Mouse (Mus musculus) gastrocnemius, adult 2 months (tissue): ENCODE measurements around the gene Zfp960. TPM values are rescaled to one million over a fixed set of nuclear protein-coding genes. Genes with fewer than 3 reads are reported as not detected.
"Not testable (repeated sequence)": the region's sequence is repeated elsewhere in the genome, so short reads cannot be mapped to it uniquely, and the experiment has no call there.

Experiments
- DNase-seq: peaks from one replicate; pipeline ENCODE4 v3.0.0; 2022
- H3K27ac ChIP-seq: fragments of 200-600 bp; 2 replicates; pipeline ENCODE4 v1.8.1; 2022; ENCODE audit warnings: mild to moderate bottlenecking
- H3K4me3 ChIP-seq: fragments of 200-600 bp; 2 replicates; pipeline ENCODE4 v1.8.1; 2022; ENCODE audit warnings: mild to moderate bottlenecking, moderate library complexity
- intact Hi-C: fragments of 180-260 bp; cut with DNase I; formaldehyde crosslinking; loops from one replicate; pipeline ENCODE4 v1.15.1; 2025
- long read RNA-seq, 2 experiments: library from polyadenylated mRNA; stranded (forward); transcript quantifications; one replicate each; pipeline ENCODE4 v2.0.0; 2021
- total RNA-seq, 2 experiments: library from RNA; stranded (reverse); gene quantifications; 2 replicates each; pipeline ENCODE4 v1.2.3; 2021

The Zfp960 gene
- 1 to 10 TPM; 5.0 to 5.7 TPM for total RNA-seq
- long read RNA-seq, experiment 1, partial matches to known transcripts = 0 of 9 reads
- long read RNA-seq, experiment 1, other reads (novel, unspliced or antisense) = 8 of 9 reads
- long read RNA-seq, experiment 2, partial matches to known transcripts = 1 of 8 reads
- long read RNA-seq, experiment 2, other reads (novel, unspliced or antisense) = 5 of 8 reads

DNA sequence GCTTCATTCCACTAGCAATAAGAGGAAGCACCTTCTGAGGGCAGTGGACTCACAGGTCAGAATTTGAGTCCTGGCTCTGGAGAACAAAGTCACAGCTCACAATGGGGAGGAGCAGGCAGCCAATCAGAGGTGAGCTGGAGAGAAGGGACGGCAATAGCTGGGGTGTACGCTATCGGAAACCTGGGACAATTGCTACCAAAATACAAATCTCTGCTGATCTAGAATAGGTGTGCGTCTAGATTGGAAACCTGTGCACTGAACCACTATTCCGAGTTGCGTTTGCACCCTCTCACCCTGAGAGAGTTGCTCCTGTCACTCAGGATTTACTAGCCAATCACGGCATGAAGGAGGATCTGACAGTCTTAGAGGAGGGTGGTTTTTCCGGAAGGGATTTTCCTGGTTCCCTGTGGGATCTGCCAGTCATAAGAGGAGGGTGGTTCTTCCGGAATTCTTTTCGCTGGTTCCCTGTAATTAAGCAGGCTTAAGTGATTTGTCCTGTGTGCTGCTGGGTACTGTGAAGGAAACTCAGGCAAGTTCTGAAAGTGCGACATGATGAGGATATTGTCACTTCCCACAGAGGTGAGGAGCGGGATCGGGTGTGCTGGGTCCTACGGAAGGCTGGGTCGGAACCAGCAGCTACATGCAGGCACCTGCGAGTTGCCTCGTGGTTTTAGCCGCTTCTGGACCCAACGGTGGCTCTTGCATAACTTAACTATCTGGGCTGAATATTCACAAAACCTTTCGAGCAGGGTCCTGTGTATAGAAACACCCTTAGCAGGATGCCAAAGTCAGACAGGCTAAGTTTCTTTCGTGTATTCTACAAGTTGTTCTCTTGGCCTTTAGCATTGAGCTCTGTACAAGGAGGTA lies at the start of gene Zfp960:
Gene Zfp960 (plus strand): TSS at position 486 of the 867 bp plus-strand sequence.
- intact Hi-C loops = loop anchor here (10.0 kb wide), 1 partner anchor 771 kb away; no protein-coding TSS in a partner anchor
- H3K4me3 ChIP-seq = peak within 1 kb of the TSS; percentile 74
- peak within 1 kb of the TSS; percentile 86 for H3K27ac ChIP-seq
- DNase-seq = peak; percentile 85

DNA sequence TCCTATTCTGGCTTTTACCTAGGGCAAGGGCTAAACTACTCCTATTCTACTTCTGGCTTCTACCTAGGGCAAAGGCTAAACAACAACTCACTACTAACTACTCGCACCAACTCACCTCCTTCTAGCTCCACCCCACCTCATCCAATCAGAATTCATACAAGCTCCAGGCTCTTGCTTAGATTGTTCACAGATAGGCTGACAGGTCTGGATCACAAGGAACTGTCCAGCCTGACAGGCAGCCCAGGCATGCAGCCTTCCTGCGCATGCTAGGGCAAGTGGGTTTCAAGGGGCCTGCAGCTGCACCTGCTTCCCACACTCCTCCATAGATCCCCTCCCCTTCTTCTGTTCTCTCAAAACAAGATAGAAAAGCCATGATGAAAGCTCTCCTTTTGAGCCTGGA lies 45.8 kb upstream of the Zfp960 start:
- H3K4me3 ChIP-seq, intact Hi-C loops, DNase-seq: not testable (repeated sequence)

DNA sequence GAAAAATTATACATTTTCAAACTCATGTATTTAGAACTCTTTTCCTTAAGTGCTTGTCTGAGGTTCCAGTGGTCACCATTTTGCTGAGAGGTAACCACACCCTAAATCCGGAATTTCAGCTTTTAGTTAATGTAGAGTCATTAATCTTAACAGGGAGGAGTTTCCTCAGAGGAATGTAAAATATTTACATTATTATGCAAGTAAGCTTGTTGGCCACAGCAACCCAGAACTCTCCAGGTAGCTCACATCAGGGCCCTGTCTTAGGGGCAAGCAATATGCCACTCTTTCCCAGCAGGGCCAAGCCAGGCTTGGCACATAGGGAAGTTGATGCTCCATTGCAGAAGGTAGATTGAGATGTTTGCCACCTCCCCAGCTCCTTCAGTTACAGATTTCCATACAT lies 4.3 kb upstream of the Zfp960 start:
- H3K4me3 ChIP-seq, H3K27ac ChIP-seq, DNase-seq, intact Hi-C loops: not testable (repeated sequence)

More for the DNA sequence above, 45.8 kb upstream of the Zfp960 start:
- H3K27ac ChIP-seq = not testable (repeated sequence)

DNA sequence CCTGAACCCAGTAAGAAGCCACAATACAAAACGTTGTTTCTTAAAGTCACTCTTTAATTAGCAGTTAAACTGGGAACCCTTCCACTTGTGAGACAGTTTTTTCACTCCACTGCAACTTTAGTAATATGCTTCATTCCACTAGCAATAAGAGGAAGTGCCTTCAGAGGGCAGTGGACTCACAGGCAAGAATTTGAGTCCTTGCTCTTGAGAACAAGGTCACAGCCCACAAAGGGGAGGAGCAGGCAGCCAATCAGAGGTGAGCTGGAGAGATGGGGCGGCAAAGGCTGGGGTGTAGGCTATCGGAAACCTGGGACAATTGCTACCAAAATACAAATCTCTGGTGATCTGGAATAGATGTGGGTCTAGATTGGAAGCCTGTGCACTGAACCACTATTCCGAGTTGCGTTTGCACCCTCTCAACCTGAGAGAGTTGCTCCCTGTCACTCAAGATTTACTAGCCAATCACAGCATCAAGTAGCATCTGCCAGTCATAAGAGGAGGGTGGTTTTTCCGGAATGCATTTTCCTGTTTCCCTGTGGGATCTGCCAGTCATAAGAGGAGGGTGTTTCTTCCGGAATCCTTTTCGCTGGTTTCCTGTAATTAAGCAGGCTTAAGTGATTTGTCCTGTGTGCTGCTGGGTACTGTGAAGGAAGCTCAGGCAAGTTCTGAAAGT lies 57.1 kb downstream of the Zfp960 start, which contains the start of gene Zfp97:
Gene Zfp97 (plus strand): TSS at position 586 of the 673 bp plus-strand sequence.
- H3K4me3 ChIP-seq, DNase-seq, intact Hi-C loops, H3K27ac ChIP-seq: not testable (repeated sequence)

Other genes starting within 250 kb of the Zfp960 start
- gene Zfp97, start 57.3 kb downstream of the Zfp960 start, total RNA-seq = 1 to 10 TPM; 3.5 to 4.0 TPM